Mouse (Mus musculus) erythroblast, adult 5-6 weeks (primary cell): Measurements from ENCODE around the gene Tsen15. TPM values are rescaled to one million over a fixed set of nuclear protein-coding genes. Genes with fewer than 3 reads are reported as not detected.
"Not testable (repeated sequence)": the region's sequence is repeated elsewhere in the genome, so short reads cannot be mapped to it uniquely, and the experiment has no call there.

Experiments used
- ATAC-seq: replicated peaks from 2 replicates; pipeline ENCODE4 v1.8.0; 2016; ENCODE audit warnings: moderate number of reproducible peaks, mild to moderate bottlenecking, moderate TSS enrichment, inconsistent platforms; ENCODE audit not compliant: poor library complexity, low FRiP score, severe bottlenecking
- total RNA-seq, 2 experiments: library from RNA; stranded (forward) in 1 of 2; stranded (reverse) in 1 of 2; fragments of 150-400 nt in 1 of 2; fragments of 200-764, 138-1000 nt in 1 of 2; gene quantifications; 2 replicates each; pipeline versions ENCODE4 v1.2.3 to v1.2.4; 2015 to 2017; ENCODE audit warnings: low replicate concordance in 2 of 2

The Tsen15 gene
- total RNA-seq, 2 experiments from 2014 or later, result 1.9 to 9.0 TPM

DNA sequence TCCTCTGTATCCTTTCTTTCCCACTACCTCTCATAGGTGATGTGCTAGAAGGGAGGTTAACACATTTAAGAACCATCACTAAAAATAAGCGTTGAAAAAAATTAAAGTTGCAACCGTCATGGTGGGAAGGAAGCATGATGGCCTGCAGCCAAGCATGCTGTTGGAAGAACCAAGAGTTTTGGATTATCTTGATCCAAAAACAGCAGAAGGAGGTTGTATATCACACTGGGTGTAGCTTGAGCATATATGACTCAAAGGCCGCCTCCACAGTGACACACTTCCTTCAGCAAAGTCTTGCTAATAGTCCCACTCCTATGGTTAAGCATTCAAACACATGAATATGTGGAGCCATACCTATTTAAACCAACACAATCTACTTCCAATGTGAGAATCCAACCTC, 7.6 kb upstream of the Tsen15 start:
- no peak for ATAC-seq

DNA sequence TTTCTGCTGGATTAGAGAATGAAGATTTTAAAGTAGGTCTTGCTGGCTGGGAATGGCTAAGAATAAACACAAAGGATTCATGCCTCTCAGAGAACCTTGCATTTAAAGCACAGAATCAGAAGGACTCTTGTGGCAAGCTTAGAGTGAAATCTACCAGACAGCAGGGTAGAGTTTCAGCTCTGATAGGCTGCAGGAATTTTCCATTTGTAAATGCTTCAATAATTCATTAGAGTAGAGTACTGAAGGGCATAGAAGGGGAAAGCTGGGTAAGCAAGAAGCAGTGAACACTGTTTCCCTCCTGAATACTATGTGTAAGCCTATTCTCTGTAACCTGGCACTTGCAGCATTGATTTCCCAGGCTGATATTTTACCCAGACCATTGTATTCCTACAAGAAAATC, 2.8 kb upstream of the Tsen15 start:
- ATAC-seq, result no peak

DNA sequence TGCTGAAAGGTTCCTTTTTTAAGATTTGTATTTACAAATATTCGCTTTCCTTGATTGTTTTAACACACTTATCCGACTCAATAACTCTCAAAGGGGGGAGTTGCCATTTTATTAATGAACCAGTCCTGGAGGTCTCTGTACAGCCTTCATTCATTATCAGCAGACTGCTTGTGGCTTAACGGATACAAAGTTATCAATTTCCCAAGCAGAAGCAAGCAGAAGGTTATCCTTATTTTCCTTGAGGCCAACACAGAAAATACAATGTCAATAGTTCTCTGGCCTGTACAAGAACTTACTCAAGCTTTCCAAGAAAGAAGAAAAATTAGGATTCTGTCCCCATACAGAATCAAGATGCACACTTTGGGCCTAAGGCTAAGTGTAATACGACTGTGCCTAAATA, 795 bp downstream of the Tsen15 start:
- not testable (repeated sequence) for ATAC-seq

DNA sequence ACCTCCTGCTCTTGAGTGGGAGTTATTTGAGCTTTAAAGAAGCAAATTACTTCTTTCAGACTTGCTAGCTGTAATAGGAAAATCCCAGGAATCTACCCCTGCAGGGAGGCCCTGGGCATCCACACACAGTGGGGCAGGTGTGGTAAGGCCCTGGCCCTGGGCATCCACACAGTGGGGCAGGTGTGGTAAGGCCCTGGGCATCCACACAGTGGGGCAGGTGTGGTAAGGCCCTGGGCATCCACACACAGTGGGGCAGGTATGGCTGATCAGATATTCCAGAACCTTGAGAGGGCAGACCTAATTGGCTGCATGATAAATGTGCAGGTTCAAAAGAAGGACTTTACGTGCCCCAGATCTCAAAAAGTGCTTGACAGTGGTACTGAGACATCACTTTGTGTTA, 1.9 kb downstream of the Tsen15 start:
- ATAC-seq, result no peak

DNA sequence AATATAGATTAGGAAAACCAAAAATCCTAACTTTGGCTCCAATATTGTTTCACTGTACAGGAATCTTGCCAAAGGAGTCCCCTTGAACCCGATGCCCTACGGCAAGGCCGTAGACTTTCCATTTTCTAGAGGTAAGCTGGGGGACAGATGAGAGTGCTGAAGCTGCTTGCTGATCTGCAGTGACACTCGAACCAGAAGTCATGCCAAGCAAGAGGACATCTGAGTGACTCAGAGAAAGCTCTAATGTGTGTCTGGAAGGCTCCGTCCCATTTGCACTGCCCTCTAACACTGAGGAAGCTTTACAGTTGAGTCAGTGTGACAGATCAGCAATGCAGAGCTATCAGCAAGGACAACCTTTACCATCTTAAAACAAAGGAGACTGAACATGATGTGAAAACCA, 8.2 kb downstream of the Tsen15 start:
- no peak for ATAC-seq

DNA sequence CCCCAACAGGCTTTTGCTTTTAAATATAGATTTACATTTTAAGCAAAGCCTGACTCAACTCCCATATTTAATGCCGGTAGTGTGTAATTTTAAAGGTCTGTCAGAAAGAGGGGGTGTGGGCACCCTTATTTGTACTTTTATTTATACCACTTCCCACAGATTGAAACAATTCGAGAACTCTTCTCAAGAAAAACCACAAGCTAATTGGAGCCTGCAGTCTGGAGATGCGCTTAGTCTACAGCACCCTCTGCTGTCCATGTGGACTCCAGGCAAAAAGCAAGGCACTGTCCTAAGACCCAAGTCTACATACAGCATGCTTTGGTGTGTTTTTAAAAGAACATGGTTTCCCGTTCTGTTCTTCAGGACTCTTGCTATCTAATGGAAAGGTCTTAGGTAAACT, 17.3 kb downstream of the Tsen15 start:
- ATAC-seq, result no peak

DNA sequence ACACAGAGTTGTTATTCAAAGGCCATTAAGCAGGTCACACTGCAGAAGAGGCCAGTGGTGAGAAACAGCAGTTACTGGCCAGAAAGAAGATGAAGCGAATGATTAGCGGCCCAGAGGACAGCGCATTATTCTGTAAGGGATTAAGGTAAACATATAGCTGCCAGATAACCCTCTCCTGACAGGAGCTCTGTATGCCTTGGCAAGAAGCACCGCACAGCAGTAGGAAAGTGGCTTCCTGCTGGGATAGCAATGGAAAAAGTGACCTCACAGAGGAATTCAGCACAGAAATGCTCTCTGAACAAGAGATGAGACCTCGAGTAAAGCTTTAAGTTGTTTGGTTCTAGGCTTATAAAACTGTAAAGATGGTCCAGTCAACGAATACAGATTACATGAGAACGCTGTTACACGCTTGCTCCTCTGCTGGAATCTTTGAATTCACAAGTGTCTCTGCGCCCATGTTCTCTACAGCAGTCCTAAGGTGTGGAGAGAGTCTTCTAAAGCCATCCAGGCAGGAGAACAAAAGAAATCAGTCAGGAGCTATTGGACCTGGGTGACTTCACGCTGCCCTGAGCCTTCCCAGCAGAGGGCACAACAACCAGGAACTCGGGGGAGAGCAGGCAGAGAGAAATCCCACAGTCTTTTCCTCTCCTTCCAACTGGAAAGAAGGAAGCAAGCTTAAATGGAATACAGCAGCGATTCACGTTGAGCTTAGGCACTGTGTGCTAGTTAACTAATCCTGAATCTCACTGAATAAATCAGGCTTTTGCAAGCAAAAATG, 18.0 kb downstream of the Tsen15 start:
- ATAC-seq, result no peak

DNA sequence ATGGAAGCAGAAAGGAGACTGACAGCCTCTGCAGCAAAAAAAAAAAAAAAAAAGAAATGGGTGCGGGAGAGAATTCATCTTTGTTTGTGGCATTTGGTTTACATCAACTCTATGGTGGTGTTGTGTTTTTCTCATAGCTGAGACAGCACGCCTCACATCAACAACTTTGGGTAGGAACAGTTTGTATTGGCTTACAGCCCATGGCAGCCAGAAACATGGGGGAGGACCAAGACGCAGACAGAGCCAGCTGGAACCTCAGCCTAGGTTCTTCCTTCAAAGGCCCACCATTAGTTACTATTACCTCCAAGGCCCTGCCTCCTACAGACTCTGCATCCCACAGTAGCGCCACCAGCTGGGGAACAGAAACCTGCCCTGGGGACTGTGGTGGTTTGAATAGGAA, 29.8 kb downstream of the Tsen15 start:
- ATAC-seq, result no peak

DNA sequence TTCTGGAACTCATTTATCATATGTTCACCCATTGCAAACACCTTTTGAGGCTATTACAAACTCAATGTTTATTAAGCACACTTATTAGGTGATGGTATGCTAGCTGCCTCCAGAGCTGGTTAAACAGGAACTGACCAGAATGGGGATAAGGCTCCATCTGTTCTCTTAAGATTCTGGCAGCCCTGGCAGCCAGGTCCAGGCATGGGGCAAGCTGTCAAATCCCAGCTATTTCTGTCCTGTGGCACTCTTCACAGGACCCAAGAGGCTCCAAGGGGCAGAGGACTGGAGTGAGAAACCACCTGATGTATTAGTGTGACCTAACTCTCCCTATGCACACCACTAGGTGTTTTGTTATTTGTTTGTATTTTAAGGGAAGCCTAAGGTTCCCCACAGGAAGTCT, 38.5 kb downstream of the Tsen15 start:
- no peak for ATAC-seq

DNA sequence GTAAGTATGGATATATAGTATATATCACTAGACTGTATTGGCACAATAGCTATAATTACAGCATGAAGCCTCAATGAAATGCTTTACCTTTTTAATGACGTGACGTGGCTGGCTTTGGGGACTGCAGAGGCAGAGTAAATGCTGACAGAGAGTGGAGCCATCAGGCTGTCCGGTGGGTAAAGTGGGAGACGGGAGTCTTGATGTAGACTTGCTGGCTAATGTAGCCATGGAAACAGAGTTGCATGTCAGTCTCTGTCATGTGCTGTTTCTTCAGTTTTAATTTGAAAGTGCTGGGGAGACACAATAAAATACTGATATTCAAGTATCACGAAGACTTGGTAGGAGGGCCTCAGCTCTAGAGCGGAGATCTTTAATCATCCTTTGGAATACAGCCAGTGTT, 62.5 kb downstream of the Tsen15 start:
- no peak for ATAC-seq

Other genes with a start within 250 kb of the Tsen15 start
- gene Colgalt2, start 13.1 kb upstream of the Tsen15 start, total RNA-seq (2015; ENCODE audit: low replicate concordance), result not detected in 2 replicates
- not detected in 2 replicates for gene Colgalt2, start 13.1 kb upstream of the Tsen15 start, total RNA-seq (2017; ENCODE audit: low replicate concordance)